Mouse (Mus musculus): ENCODE measurements around the gene Adh4. TPM values are rescaled to one million over a fixed set of nuclear protein-coding genes. Genes with fewer than 3 reads are reported as not detected.

The Adh4 gene
- polyA plus RNA-seq, 1 experiment = not detected

- H3K4me3 ChIP-seq = no peak overlapping the region
- TF ChIP-seq MYOG (IDR thresholded peaks at IDR 0.05; ENCODE audit: control insufficient read depth in 1 of 3, insufficient read depth in 1 of 3, insufficient read length in 2 of 3, low read depth in 2 of 3) (no peak), SRF (IDR thresholded peaks at IDR 0.05; ENCODE audit: control insufficient read depth, insufficient read length, low read depth) (no peak), POLR2AphosphoS2 (IDR thresholded peaks at IDR 0.05; ENCODE audit: insufficient read length, low read depth) (no peak), E2F4 (IDR thresholded peaks at IDR 0.05; ENCODE audit: insufficient read depth) (no peak), POLR2A (IDR thresholded peaks at IDR 0.05; ENCODE audit: insufficient read length, low read depth) (no peak), MYOD1 (IDR thresholded peaks at IDR 0.05; ENCODE audit: control insufficient read depth in 1 of 3, insufficient read length in 2 of 3, low read depth in 2 of 3) (no peak), USF1 (IDR thresholded peaks at IDR 0.05; ENCODE audit: low read depth) (no peak), TCF3 (IDR thresholded peaks at IDR 0.05; ENCODE audit: insufficient read length, low read depth) (no peak), CEBPB (IDR thresholded peaks at IDR 0.05; ENCODE audit: insufficient read depth, poor library complexity, severe bottlenecking) (no peak), REST (IDR thresholded peaks at IDR 0.05; ENCODE audit: insufficient read depth, insufficient read length) (no peak)
- no peak overlapping the region for H3ac ChIP-seq (ENCODE audit: control insufficient read depth, insufficient read length)
- no peaks in the 10 kb centered on the region for H3K36me3 ChIP-seq (ENCODE audit: control insufficient read depth, insufficient read depth)
- no peak overlapping the region for H3K4me2 ChIP-seq (ENCODE audit: low read depth)
- no peaks in the 10 kb centered on the region for H3K79me2 ChIP-seq (ENCODE audit: control insufficient read depth, insufficient read depth)
- peaks cover 18% of the 10 kb centered on the region for H3K27me3 ChIP-seq (ENCODE audit: control insufficient read depth, insufficient read depth, insufficient read length)
Observed at GRCm38 (mm10) chr3:138375148-138375547, 40.1 kb upstream of the Adh4 start.

- Histone ChIP-seq H3K4me3 (no peak overlapping the region), H3K27me3 (ENCODE audit: control insufficient read depth, insufficient read depth, insufficient read length) (peaks cover 9% of the 10 kb centered on the region), H3ac (ENCODE audit: control insufficient read depth, insufficient read length) (no peak overlapping the region)
Observed at GRCm38 (mm10) chr3:138381133-138381532, 34.1 kb upstream of the Adh4 start.

GRCm38 (mm10) chr3:138387155-138387554, 28.1 kb upstream of the Adh4 start:
- no peaks in the 10 kb centered on the region for H3K27me3 ChIP-seq (ENCODE audit: control insufficient read depth, insufficient read depth, insufficient read length)
- H3K79me2 ChIP-seq (ENCODE audit: control insufficient read depth, insufficient read depth) = no peaks in the 10 kb centered on the region
- no peak overlapping the region for H3K4me2 ChIP-seq (ENCODE audit: low read depth)
- no peaks in the 10 kb centered on the region for H3K36me3 ChIP-seq (ENCODE audit: control insufficient read depth, insufficient read depth)
- no peak overlapping the region for H3ac ChIP-seq (ENCODE audit: control insufficient read depth, insufficient read length)
- TF ChIP-seq TCF3 (IDR thresholded peaks at IDR 0.05; ENCODE audit: insufficient read length, low read depth) (no peak), MYOG (IDR thresholded peaks at IDR 0.05; ENCODE audit: control insufficient read depth in 1 of 3, insufficient read depth in 1 of 3, insufficient read length in 2 of 3, low read depth in 2 of 3) (no peak), MYOD1 (IDR thresholded peaks at IDR 0.05; ENCODE audit: control insufficient read depth in 1 of 3, insufficient read length in 2 of 3, low read depth in 2 of 3) (no peak), TCF12 (IDR thresholded peaks at IDR 0.05; ENCODE audit: insufficient read depth, poor library complexity, severe bottlenecking) (no peak), SRF (IDR thresholded peaks at IDR 0.05; ENCODE audit: control insufficient read depth, insufficient read length, low read depth) (no peak), MAX (IDR thresholded peaks at IDR 0.05; ENCODE audit: low read depth) (no peak), POLR2A (IDR thresholded peaks at IDR 0.05; ENCODE audit: insufficient read length, low read depth) (no peak), USF1 (IDR thresholded peaks at IDR 0.05; ENCODE audit: low read depth) (no peak), POLR2AphosphoS2 (IDR thresholded peaks at IDR 0.05; ENCODE audit: insufficient read length, low read depth) (no peak)
- H3K4me3 ChIP-seq = no peak overlapping the region

More at GRCm38 (mm10) chr3:138381133-138381532, 34.1 kb upstream of the Adh4 start:
- no peak for TF ChIP-seq REST (IDR thresholded peaks at IDR 0.05; ENCODE audit: insufficient read depth, insufficient read length)
- TF ChIP-seq USF1 (IDR thresholded peaks at IDR 0.05; ENCODE audit: low read depth) = no peak
- Histone ChIP-seq H3K79me2 (ENCODE audit: control insufficient read depth, insufficient read depth) (no peaks in the 10 kb centered on the region), H3K4me2 (ENCODE audit: low read depth) (no peak overlapping the region), H3K36me3 (ENCODE audit: control insufficient read depth, insufficient read depth) (no peaks in the 10 kb centered on the region)

- Histone ChIP-seq H3K36me3 (ENCODE audit: control insufficient read depth, insufficient read depth) (no peaks in the 10 kb centered on the region), H3K27me3 (ENCODE audit: control insufficient read depth, insufficient read depth, insufficient read length) (no peaks in the 10 kb centered on the region), H3ac (ENCODE audit: control insufficient read depth, insufficient read length) (no peak overlapping the region), H3K4me2 (ENCODE audit: low read depth) (no peak overlapping the region), H3K79me2 (ENCODE audit: control insufficient read depth, insufficient read depth) (no peaks in the 10 kb centered on the region), H3K4me3 (no peak overlapping the region)
- TF ChIP-seq POLR2A (IDR thresholded peaks at IDR 0.05; ENCODE audit: insufficient read length, low read depth) (no peak), CEBPB (IDR thresholded peaks at IDR 0.05; ENCODE audit: insufficient read depth, poor library complexity, severe bottlenecking) (no peak), SRF (IDR thresholded peaks at IDR 0.05; ENCODE audit: control insufficient read depth, insufficient read length, low read depth) (no peak), MAX (IDR thresholded peaks at IDR 0.05; ENCODE audit: low read depth) (no peak), E2F4 (IDR thresholded peaks at IDR 0.05; ENCODE audit: insufficient read depth) (no peak), USF1 (IDR thresholded peaks at IDR 0.05; ENCODE audit: low read depth) (no peak), POLR2AphosphoS2 (IDR thresholded peaks at IDR 0.05; ENCODE audit: insufficient read length, low read depth) (no peak), TCF12 (IDR thresholded peaks at IDR 0.05; ENCODE audit: insufficient read depth, poor library complexity, severe bottlenecking) (no peak), TCF3 (IDR thresholded peaks at IDR 0.05; ENCODE audit: insufficient read length, low read depth) (no peak), REST (IDR thresholded peaks at IDR 0.05; ENCODE audit: insufficient read depth, insufficient read length) (no peak), MYOD1 (IDR thresholded peaks at IDR 0.05; ENCODE audit: control insufficient read depth in 1 of 3, insufficient read length in 2 of 3, low read depth in 2 of 3) (no peak), MYOG (IDR thresholded peaks at IDR 0.05; ENCODE audit: control insufficient read depth in 1 of 3, insufficient read depth in 1 of 3, insufficient read length in 2 of 3, low read depth in 2 of 3) (no peak)
Observed at GRCm38 (mm10) chr3:138404872-138405271, 10.4 kb upstream of the Adh4 start.

GRCm38 (mm10) chr3:138405341-138405740, 9.9 kb upstream of the Adh4 start:
- no peak overlapping the region for H3ac ChIP-seq (ENCODE audit: control insufficient read depth, insufficient read length)
- no peak for TF ChIP-seq POLR2AphosphoS2 (IDR thresholded peaks at IDR 0.05; ENCODE audit: insufficient read length, low read depth)
- no peak for TF ChIP-seq REST (IDR thresholded peaks at IDR 0.05; ENCODE audit: insufficient read depth, insufficient read length)
- TF ChIP-seq TCF12 (IDR thresholded peaks at IDR 0.05; ENCODE audit: insufficient read depth, poor library complexity, severe bottlenecking) = no peak
- TF ChIP-seq E2F4 (IDR thresholded peaks at IDR 0.05; ENCODE audit: insufficient read depth) = no peak
- no peak for TF ChIP-seq CEBPB (IDR thresholded peaks at IDR 0.05; ENCODE audit: insufficient read depth, poor library complexity, severe bottlenecking)
- TF ChIP-seq MAX (IDR thresholded peaks at IDR 0.05; ENCODE audit: low read depth) = no peak
- no peak for TF ChIP-seq USF1 (IDR thresholded peaks at IDR 0.05; ENCODE audit: low read depth)
- TF ChIP-seq SRF (IDR thresholded peaks at IDR 0.05; ENCODE audit: control insufficient read depth, insufficient read length, low read depth) = no peak
- no peak for TF ChIP-seq MYOG (IDR thresholded peaks at IDR 0.05; ENCODE audit: control insufficient read depth in 1 of 3, insufficient read depth in 1 of 3, insufficient read length in 2 of 3, low read depth in 2 of 3)
- TF ChIP-seq POLR2A (IDR thresholded peaks at IDR 0.05; ENCODE audit: insufficient read length, low read depth) = no peak
- H3K27me3 ChIP-seq (ENCODE audit: control insufficient read depth, insufficient read depth, insufficient read length) = no peaks in the 10 kb centered on the region

More at GRCm38 (mm10) chr3:138405341-138405740, 9.9 kb upstream of the Adh4 start:
- Histone ChIP-seq H3K79me2 (ENCODE audit: control insufficient read depth, insufficient read depth) (no peaks in the 10 kb centered on the region), H3K36me3 (ENCODE audit: control insufficient read depth, insufficient read depth) (no peaks in the 10 kb centered on the region), H3K4me3 (no peak overlapping the region), H3K4me2 (ENCODE audit: low read depth) (no peak overlapping the region)
